Mouse (Mus musculus): ENCODE measurements at regions not wholly inside any gene's neighbourhood (a gene's known extent, or its start where the extent isn't known, plus 50 kb on each side); places are given as distances from the start of the nearest gene placed in this dataset.

DNA sequence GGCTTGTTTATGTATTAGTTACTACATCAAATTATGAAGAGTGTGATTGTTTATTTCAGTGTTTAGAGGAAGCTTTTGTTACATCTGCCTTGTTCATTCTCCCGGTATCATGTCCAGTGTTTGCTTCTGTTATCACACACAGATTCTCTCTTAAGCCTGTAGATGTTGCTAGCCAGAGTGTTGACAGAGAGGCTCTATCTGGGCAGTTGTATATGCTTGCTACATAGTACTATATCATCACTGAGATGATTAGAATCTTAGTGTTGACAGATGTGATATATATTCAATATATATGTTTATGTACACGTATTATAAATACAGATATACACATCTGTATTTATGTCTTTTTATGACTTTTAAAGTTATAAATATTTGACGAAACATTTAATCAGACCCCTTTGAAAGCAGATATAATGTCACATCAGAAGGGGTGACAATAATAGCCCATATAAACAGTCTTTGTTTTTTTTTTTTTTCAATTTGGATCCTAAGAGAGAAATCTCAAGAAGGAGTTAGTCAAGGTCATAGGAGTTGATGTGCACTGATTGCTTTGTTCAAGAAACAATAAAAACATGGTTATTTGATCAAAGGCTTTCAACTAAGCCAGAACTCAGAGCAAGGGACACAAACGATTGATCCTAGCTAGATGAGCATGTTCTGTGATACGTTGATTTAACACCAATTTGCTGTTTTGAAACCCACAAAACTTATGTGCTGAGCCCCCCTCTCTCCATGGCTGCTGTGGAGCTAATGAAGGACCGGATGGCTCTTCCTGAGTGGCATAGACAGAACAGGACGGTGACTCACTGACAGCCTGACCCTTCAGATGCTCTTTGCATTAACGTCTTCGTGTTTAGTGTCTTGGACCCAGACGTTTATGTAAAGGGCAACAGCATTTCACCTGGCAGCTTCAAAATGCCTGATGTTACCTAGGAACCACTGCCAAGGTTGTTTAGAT lies 352.8 kb upstream of the Arglu1 start:
- no peak for DNase-seq

DNA sequence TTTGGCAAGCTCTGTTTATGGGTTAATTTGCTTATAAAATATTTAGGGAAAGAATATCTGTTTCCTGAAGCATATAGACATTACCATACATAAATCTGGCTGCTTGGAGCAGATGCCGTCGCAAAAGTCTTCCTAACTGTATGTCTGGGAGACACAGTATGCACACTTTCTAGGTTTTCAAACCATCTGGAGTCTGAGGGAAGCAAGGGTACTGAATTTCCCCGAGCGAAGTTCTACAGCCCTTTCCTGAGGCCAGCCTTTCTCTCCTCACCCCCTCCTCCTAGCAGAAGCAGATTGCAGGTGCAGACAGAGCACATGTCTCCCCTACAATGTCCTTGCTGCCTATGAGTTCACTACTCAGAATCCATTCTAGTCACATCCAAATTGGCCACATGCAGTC lies 338.8 kb upstream of the Arglu1 start:
- DNase-seq: no peak

DNA sequence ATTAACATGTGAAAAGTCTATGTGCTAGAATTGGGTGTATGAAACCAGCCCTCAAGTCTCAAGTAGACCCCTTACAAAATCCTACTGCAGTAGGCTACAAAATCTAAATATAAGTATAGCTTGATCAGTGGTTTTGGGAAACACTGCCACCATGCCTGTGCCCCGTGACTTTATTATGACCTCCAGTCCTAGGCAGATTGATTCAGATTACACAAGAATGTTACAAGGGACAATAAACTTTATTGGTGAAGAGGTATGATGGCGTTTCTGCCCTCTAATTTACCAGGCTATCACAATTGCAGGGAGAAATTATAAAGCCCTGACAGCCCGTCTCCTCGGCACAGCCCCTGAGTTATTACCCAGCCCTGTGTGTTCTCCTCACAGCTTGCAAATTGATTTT lies 337.4 kb upstream of the Arglu1 start:
- no peak for DNase-seq

DNA sequence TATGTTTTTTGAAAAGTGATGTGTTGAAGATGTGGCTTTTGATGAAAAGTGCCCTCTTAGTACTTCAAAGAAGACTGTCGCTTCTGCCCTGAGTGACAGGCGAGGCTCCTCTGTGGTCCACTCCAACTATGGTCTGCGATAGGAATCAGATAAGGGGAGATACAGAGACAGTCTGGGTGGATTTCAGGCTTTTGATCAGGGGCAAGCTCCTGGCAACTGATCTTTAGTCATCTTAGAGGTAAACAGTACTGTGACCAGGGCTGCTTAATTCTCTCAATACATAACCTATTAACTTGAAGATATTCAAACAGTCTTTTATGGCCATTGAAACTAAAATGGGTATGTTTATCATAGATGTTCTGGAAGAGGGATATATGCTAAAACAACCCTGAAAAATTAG lies 335.6 kb upstream of the Arglu1 start:
- no peak for DNase-seq

DNA sequence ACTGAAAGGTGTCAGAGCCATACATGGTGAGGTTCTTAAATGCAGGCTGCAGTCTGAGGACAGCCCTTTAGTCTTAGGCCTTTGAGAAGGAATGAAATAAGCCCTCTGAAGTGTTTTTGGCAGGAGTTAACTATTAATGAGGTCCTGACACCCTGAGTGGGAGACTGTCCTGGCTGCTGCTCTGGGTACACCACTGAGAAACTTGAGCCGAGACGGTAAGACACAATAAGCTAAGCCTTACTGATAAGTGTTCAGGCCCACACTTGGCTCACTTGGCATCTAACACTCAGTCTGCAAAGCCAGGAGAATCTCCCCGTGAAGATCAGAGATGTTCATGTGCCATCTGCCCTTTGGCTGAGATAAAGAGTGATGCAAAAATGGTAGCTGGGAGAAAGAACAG lies 335.1 kb upstream of the Arglu1 start:
- no peak for DNase-seq

DNA sequence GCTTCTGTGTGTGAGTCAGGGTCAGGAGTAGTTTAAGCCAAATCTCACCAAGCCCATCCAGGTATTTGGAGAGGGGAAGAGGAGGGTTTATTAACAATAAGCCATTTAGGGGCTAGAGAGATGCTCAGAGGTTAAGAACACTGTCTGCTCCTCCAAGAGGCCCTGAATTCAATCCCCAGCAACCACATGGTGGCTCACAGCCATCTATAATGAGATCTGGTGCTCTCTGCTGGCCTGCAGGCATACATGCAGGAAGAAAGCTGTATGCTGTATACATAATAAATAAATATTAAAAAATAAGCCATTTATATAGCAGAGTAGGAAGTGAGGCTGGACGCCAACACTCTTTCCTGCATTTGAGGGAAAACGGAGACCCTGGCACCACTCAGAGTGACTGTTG lies 330.4 kb upstream of the Arglu1 start:
- DNase-seq: no peak

DNA sequence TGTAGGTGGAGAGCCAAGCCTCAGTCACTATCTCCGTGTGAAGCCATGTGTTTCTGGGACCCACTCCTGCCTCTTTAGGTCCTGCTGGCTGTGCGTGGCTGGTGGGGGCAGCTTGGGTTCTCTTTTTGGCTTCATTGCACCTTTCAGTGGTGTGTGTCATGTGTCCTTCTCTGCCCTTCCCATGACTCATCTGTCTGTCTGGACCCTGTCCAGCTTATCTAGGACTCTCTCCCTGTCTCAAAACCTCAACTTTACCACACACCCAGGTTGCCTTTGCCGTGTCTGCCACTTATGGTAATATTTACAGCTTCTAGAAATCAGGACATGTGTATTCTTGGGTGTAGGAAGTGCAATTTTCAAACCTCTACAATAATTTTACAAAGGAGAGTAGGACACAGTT lies 329.9 kb upstream of the Arglu1 start:
- no peak for DNase-seq

DNA sequence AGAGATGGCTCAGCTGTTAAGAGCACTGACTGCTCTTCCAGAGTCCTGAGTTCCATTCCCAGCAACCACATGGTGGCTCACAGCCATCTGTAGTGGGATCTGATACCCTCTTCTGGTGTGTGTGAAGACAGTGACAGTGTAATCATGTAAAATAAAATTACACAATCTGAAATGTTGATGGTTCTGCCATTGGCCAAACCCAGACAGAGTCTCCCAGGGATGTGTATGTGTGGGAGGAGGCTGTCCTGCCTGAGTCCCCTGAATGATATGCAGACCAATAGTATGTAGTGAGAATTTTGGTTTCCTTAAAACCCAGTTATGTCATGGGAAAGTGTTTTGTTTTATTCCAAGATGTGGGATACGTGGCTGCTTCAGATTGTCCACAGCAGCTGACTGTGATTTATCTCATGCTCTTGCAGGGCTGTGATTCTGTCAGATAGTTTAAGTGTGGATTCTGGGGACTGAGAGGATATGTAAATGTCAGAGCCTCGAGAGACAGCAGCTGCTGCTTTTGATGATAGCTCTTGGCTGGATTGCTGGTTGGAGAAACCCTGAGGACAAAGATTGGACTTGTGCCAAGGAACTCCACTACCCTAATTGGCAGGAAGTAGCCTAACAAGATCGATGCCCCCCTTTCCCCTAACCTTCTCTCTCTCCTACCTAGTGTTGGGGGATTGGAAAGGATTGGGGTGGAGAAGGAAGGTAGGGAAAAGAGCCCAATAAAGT lies 321.6 kb upstream of the Arglu1 start:
- DNase-seq: no peak

DNA sequence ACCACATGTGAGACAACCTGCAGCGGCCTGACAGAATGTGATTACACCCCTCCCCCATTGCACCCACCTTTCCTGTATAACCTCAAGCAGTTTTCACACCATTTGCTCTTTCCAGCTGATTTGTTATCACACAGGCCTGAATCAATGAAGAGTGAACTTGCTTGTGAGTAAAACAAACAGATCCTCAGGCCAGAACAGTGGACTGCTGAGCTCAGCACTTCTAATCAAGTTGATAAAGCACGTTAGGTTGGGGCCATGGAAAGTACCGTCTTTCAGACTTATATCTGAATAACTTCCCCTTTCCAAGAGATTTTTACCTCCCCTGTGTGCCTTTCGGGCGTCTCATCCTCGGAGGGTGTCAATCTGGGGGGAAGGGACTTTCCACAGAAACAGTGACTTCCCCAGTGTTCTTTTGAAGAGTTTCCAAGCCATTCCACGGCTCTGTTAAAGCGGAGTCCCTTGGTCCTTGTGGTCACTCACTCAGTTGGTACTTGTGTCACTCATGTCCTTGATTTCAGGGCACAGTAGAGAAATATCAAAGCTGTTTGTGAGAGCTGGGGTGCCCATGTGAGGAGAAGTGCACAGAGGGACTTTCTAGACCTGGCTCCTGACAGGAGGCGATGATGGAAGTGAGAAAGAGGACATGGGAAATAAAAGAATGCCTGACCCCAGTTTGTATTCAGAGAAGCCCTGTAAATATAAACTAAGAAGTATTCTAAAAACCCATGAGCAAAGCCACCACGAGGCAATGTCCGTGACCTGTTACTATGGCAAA lies 317.9 kb upstream of the Arglu1 start:
- no peak for DNase-seq

DNA sequence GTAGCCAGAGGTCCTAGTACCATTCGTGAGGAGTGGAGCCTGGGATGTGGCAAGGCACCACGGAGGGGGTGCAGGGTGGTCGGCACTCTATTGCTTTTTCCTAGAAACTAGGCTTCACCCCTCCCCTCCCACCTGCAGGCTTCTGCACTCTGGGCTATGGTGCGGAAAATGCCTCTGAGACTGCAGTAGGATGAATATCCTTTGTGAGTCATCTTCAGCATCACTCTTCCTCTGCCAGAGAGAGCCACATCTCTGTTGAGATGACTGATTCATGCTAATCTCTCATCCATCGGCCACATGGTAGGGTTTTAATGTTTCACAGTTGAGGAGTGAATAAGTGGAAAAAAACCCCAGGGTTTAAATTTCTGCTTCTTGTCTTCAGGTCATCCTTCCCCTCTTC lies 309.6 kb upstream of the Arglu1 start:
- no peak for DNase-seq

DNA sequence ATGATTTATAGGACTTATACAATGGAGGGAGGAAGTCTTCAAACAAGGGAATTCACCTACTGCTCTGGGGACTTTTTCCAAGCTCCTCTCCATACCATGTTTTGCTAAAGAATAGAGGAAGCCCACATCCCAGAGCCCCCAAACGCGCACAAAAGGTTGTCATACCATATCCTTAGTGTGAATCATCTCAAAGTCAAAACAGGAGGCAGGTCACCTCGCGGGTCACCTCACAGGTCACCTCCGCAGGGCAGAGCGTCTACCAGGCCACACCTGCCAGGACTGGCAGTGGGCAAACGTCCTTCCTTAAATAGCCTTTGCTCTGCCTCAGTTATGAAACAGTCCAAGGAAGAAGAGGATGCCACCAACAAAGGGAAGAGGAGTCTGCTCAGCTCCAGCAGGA lies 307.3 kb upstream of the Arglu1 start:
- DNase-seq: no peak

DNA sequence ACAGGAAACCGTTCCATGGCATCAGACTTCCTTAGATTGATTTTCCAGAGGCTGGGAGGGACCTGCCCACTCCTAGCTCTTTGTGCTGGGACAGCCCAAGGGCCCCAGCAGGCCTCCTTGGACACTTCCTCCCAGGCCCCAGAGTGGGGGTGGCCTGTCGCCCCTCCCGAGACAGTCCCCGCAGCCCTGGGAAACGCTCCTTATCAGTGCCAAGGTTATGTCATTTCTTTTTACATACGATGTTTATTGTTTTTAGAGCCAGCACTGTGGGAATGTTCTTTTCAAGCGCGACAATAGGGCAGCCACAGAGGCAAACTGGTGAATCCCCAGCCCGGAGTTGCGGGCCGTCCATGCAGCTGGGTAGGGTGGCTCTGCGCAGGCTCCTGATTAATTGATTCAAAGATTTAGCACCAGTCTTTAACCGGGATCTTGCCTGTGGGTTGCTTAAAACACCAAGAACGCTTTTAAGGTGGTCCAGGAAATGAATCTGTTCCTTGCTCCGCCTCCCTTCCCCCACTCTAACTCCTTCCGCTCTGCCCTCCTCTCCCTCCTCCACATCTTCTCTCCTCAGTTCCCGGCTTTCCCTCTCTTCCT lies 304.4 kb upstream of the Arglu1 start:
- no peak for DNase-seq

DNA sequence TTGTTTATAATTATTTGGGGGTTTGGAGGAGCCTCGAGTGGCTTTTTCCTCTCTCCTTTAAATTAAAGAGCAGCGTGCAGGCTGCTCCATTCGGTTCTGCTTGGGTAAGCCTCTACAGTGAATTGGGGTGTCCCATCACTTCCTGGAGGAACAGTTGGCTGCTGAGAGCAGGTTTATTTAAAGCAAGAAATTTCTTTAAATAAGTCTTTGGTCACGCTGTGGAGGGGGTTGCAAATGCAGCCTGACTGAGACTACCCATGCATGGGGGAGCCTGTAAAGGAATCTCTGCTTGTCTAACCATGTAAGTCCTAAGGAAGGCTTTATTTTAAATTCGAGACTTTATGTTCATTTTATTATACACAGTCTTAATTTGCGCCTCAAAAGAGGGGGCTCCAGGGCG lies 303.7 kb upstream of the Arglu1 start:
- no peak for DNase-seq

DNA sequence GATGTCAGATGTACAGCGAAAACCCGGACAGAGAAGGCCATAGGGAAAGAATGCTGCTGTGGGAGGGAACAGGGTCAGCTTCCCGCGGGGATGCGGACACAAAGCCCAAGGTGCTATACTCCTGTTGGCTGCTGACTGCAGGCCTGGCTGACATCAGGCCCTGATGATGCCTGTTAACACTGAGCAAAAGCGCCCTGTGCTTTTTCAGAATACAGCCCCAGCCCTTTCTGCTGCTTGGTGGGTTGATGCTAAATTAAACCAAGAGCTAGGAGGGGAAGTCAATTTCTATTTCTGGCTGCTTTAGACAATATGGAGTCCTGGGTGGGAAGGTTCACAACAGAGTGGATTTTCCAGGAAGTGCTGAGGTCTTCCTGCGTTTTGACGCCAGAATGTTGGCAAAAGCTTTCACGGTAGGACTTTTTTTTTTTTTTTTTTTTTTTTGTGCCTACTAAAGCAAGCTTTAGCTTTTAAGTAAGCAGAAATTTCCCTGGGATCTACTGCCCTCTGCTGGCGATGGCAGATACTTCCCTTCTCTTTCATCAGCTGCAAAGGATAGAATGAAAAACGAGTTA lies 302.2 kb upstream of the Arglu1 start:
- DNase-seq: peak; percentile 72

DNA sequence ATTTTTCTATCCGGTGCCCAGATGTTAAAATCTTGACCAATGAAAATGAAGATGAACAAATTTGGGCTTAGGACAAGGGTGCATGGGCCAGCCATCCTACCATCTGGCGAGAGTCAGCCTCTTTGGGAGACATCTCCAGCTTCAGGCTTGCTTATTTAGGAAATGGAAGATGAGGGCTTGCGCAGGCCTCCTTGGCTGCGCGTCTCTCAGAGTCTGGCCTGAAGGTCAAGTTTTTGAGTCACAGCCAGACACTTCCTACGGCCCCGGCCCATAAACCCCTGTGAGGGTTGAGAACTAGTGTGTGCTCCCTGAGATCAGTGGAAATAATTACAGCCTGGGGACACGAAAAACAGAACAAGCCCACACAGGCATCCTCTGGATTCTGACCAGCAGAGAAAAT lies 300.7 kb upstream of the Arglu1 start:
- no peak for DNase-seq

DNA sequence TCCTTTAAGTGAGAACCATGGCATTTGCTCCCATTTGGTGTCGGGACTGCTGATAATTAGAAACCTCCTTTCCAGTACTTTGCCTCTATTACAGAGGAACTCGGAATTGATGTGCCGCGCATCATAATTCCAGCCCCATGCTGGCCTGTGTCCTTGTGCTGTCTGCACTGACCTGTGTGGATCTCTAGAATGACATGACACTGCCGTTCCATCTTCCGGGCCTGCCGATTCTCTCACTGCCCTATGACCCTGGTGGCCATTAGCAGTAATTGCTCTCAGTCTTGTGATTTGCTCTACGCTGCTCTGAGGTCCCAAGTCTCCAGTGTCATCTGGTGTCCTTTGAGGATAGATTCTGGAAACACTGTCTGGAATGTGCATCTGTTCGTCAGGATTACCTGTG lies 295.7 kb upstream of the Arglu1 start:
- DNase-seq: no peak

DNA sequence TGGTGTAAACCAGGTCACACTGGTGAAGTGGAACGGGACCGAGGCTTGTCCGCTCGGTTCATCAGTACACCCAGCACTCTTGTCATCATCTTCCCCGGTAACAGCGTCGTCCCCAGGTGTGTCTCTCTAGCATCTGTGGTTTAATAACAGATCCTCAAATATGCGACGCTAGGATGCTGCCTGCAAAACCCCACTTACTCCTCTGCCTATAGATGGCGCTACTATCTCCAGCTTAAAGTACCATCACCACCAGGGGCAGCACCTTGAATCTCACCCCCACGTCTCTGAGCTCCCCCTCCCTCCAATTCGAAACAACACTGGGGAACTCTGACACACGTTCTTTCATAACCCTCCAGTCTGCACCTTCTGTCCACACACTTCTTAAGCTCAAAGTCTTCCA lies 295.1 kb upstream of the Arglu1 start:
- DNase-seq: peak; percentile 23

DNA sequence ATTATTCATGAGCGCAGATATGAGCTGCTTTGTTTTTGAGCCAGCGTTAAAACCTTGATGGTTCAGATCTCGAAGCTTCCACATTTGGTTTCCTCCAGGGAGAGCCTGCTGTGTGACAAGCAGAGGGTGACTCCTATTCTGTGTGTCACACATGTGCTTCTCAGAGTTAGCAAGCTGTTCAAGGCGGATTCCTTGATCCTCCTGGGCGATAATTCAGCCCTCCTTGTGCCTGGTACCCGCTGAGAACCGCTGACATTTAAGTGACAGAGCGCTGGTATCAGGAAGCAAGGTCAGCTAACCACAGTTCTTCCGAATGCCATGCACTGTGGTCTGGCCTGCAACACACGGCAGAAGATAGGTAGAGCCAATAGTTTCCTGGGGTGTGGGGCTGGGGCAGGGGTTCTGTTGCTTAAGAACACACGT lies 294.5 kb upstream of the Arglu1 start:
- DNase-seq: no peak

DNA sequence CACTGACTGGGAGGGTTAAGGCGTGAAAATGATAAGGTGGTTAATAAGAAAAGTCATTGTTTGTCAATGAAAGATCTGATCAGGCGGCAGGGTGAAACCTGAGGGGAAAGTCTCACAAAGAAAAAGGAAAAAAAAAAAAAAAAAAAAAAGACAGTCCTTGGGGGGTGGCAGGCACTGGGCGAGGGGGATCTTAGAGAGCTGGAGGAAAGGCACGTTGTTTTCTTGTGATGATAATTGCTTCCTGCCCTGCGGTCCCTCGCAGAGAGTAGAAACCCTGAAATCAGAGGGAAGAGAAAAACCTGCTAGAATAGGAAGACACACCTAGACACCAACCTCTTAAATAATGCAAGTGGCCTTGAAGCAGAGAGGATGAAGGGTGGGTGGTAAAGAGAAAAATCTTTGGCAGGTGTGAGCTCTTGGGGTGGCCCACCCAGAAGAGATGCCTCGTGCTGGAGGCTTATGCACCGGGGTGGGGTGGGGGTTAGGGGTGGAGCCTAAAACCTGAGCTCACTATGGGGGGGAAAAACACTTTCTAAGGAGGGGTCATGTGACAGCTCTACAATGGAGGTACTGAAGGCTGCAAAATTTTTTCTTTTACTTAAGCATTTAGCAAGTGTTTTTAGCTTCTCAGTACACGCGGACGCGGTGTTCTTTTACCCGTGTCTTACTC lies 294.0 kb upstream of the Arglu1 start:
- peak; percentile 26 for DNase-seq

DNA sequence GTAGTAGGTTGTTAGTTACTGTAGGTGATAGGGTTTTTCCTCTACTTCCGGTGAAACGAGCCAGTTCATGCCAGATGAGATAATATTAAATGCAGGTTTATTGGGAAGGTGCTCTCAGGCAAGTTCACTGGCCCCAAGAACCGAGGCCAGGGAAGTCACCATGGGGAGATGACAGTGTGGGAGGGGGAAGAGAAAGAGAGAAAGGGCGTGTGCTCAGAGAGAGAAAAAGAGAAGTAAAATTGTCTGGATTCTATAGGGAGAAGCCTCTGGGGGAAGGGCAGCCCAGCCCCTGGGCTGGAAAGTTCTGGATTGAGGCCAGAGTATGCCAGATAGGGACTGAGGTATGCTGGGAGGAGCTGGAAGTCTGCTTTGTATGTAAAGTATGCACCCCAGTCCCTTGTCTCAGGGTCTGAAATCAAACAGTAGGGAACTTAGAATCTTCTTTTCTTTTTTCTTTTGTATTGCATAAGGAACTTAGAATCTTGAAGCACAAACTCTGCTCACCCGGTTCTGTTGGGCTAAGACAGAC lies 292.9 kb upstream of the Arglu1 start:
- no peak for DNase-seq

DNA sequence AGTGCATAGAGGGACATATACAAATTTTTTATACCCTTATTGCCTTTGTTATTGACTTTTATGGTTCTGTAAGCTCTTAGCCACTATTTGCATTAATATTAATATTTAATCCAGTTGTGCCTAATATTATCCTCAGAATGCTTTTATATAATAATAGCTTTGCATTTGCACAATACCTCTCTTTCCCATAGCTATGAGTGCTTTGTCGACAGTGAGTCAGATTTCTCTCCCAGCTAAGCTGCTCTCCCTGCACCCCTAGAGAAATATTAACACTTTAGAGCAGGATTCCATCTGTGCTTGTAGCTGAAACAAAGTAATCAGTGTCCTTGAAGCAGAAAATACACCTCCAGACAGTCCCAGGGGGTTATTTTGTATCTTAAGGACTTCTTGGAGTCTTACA lies 288.6 kb upstream of the Arglu1 start:
- no peak for DNase-seq

DNA sequence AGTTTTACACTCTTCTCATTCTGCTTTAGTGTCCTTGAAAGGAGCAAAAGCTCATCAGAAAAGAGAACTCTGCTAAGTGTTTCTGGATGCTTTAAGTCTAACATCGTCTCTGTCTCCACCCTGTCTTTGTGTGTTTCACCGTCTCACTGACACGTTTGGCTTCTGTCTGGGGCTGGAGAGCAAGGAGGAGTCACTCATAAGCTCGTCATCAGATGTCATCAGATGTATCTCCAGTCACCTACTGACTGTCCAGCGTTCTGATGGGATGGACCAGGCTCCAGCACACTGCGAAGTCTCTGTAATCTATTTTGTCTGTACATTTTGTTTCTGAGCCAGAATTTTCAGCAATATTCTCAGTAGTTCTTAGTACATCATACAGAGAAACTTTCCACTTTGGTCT lies 283.4 kb upstream of the Arglu1 start:
- no peak for DNase-seq
